Mouse (Mus musculus): Measurements from ENCODE around the gene Olfr1449. TPM values are rescaled to one million over a fixed set of nuclear protein-coding genes. Genes with fewer than 3 reads are reported as not detected.
"Not testable (repeated sequence)": the region's sequence is repeated elsewhere in the genome, so short reads cannot be mapped to it uniquely, and the experiment has no call there.

The Olfr1449 gene
- total RNA-seq (2021) = not detected
- long read RNA-seq, experiment 1 = 0 reads
- long read RNA-seq, experiment 2 = 0 reads

DNA sequence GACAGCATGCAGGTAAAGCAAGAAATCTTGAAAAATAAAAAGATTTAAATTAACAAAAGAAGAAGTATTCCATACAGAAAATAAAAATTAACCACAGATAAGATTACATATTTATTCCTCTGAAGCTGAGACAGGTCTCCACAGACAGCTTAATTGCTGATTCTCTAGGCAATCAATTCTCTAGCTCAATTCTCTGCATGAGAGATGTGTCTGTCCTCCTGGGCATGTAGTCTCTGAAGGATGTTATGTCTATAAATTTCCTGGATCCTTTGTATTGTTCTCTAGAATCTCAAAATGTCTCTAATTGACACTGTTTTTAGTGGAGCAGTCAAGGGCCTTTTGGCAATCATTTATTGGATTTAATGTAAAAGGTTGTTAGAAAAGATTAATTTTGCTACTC, at the start of gene Olfr1449:
Gene Olfr1449, plus strand, starts transcription at position 301 of the 400 bp plus-strand sequence.
- no peak for DNase-seq (ENCODE audit: low spot score in 2 of 2)

DNA sequence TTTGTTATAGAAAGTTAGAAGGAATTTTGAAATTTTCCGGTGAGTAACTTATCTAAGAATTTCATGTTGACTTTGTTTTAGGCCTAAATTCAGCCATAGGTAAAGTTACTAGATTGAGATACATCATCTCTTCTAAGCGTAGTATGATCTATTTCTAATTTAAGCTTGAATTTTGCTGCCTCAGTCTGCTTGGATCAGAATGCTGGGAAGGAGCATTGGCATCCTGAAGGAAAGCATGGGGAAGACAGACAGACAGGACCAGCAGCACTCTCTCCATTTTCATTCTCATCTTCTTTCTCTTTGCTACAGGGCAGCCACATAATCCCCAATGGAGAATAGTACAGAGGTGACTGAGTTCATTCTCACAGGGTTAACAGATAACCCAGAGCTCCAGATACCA, 47.1 kb upstream of the Olfr1449 start, which contains the start of gene Olfr1445:
Gene Olfr1445, plus strand, starts transcription at position 301 of the 400 bp plus-strand sequence.
- no peak for DNase-seq (ENCODE audit: low spot score in 2 of 2)

DNA sequence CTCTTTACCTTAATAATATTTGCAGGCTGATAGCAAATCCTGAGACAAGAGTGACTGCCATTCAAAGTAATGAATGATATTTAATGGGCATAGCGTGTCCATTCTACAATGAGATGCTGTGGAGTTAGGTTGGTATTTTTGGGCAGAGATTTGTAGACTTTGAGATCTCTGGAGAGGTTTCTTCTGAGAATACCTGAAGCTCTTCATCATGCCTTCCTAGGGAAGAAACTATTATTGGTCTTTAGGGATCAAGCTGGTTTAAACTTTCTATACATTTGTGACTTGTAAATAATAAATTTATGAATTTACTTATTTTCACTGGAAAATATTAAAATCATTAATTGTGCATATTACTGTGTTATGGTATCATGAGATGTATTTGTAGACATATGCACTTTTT, 37.2 kb upstream of the Olfr1449 start, which contains the start of gene Olfr1446:
Gene Olfr1446, minus strand, starts transcription at position 101 of the 400 bp plus-strand sequence.
- DNase-seq (ENCODE audit: low spot score in 2 of 2) = no peak

DNA sequence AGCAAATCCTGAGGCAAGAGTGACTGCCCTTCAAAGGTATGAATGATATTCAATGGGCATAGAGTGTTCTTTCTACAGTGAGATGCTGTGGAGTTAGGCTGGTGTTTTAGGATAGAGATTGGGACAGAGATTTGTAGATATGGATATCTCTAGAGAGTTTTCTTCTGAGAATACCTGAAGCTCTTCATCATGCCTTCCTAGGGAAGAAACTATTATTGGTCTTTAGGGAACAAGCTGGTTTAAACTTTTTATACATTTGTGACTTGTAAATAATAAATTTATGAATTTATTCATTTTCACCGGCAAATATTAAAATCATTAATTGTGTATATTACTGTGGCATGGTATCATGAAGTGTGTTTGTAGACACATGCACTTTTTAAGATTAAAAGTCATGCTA, 27.0 kb upstream of the Olfr1449 start, which contains the start of gene Olfr1447:
Gene Olfr1447, minus strand, starts transcription at position 101 of the 400 bp plus-strand sequence.
- DNase-seq (ENCODE audit: low spot score in 2 of 2) = no peak

DNA sequence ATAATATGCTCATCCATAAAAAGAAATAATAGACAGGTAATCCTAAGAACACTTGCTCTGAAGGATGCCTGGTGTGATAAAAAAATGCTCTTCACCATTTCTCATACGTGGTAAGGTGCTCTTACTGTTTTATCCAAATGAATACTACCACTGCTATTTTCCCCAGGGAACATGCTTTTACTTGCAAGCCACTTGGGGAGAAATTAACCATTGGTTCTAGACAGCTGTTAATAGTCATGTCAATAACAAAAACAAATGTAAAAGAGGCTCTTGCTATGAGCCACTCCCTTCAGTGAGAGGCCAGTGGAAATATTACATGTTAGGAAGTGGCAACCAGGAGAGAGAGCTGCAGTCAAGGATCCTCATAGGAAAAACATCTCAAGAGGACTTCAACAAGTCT, 6.3 kb upstream of the Olfr1449 start, which contains the start of gene Olfr1448:
Gene Olfr1448, minus strand, starts transcription at position 101 of the 400 bp plus-strand sequence.
- DNase-seq (ENCODE audit: low spot score in 2 of 2) = no peak

DNA sequence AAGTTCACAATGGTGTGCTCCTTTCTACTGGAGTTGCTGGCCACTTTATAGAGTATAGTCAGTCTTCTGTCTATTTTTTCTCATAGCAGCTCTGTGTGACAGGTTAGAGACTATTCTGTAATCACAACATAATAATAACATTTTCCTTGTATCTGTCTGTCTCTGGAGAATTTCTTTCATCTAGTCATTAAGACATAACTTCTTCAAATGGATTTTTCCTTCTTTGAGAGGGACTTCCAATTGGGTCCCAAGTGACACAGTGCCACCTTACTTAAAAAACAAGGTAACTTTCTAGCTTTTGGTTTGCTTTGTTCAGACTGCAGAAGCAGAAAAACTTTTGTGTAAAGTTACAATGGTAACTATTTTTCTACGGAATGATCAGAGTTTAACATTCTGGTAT, 19.3 kb downstream of the Olfr1449 start, which contains the start of gene Olfr1450:
Gene Olfr1450, plus strand, starts transcription at position 301 of the 400 bp plus-strand sequence.
- DNase-seq (ENCODE audit: low spot score in 2 of 2) = no peak

DNA sequence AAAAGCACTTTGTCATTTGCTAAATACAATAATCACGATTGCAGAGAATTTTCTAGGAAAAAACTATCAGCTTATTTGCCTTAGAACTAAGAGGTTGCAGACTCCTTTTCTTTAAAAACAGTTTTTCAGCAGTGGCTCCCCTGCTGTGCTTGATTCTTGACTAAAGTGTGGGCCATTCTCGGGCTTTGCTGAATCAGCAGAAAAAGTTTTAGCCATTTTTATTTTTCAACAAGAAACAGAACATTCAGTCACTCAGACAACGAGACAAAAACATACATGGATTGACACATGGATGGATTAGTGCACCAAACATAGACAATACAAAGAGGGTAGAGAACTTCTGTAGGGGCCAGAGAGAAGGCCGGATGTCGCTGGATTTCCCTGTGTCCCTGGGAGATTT, 39.4 kb downstream of the Olfr1449 start:
- DNase-seq (ENCODE audit: low spot score in 2 of 2) = not testable (repeated sequence)

Other genes with a start within 250 kb of the Olfr1449 start
- 10 to 100 TPM in 1 of 2 experiments, 1 to 10 TPM in 1; 2.1 to 11.5 TPM for gene Keg1, start 235.1 kb upstream of the Olfr1449 start, total RNA-seq (2021)
- 1 to 10 TPM; 4.4 to 4.5 TPM for gene Cntf, start 165.2 kb upstream of the Olfr1449 start, total RNA-seq (2021)
- 10 to 100 TPM; 88.5 to 90.4 TPM for gene Zfp91, start 134.7 kb upstream of the Olfr1449 start, total RNA-seq (2021)
- gene Lpxn, start 134.6 kb upstream of the Olfr1449 start, total RNA-seq (2021) = 1 to 10 TPM; 1.7 to 2.1 TPM
- not detected for gene Gm5244, start 84.2 kb upstream of the Olfr1449 start, total RNA-seq (2021)
- not detected for gene Olfr1444, start 73.6 kb upstream of the Olfr1449 start, total RNA-seq (2021)
- not detected for gene Olfr1445, start 47.0 kb upstream of the Olfr1449 start, total RNA-seq (2021)
- not detected for gene Olfr1446, start 37.3 kb upstream of the Olfr1449 start, total RNA-seq (2021)
- gene Olfr1447, start 27.1 kb upstream of the Olfr1449 start, total RNA-seq (2021) = not detected
- gene Olfr1448, start 6.4 kb upstream of the Olfr1449 start, total RNA-seq (2021) = not detected
- gene Olfr1450, start 19.4 kb downstream of the Olfr1449 start, total RNA-seq (2021) = not detected
- gene Olfr1451, start 64.2 kb downstream of the Olfr1449 start, total RNA-seq (2021) = not detected
- not detected for gene Olfr1453, start 97.5 kb downstream of the Olfr1449 start, total RNA-seq (2021)
- gene Olfr1454, start 129.8 kb downstream of the Olfr1449 start, total RNA-seq (2021) = not detected
- gene Olfr1457, start 167.1 kb downstream of the Olfr1449 start, total RNA-seq (2021) = not detected
- not detected for gene Olfr1458, start 175.9 kb downstream of the Olfr1449 start, total RNA-seq (2021)
- gene Olfr1459, start 218.7 kb downstream of the Olfr1449 start, total RNA-seq (2021) = under 1 TPM in 1 of 2 experiments, not detected in 1; 0.06 TPM
- not detected for gene Olfr1461, start 232.2 kb downstream of the Olfr1449 start, total RNA-seq (2021)

Measured in adrenal gland, postnatal 4 days (tissue).